Mouse (Mus musculus) thymus, postnatal 10 days (tissue): Measurements from ENCODE around the gene Pdia5.

ENCODE experiments used
- DNase-seq, 2 experiments: peaks; one replicate each; pipeline ENCODE4 v3.0.0; 2021; ENCODE audit warnings: low spot score in 2 of 2

Gene Pdia5

DNA sequence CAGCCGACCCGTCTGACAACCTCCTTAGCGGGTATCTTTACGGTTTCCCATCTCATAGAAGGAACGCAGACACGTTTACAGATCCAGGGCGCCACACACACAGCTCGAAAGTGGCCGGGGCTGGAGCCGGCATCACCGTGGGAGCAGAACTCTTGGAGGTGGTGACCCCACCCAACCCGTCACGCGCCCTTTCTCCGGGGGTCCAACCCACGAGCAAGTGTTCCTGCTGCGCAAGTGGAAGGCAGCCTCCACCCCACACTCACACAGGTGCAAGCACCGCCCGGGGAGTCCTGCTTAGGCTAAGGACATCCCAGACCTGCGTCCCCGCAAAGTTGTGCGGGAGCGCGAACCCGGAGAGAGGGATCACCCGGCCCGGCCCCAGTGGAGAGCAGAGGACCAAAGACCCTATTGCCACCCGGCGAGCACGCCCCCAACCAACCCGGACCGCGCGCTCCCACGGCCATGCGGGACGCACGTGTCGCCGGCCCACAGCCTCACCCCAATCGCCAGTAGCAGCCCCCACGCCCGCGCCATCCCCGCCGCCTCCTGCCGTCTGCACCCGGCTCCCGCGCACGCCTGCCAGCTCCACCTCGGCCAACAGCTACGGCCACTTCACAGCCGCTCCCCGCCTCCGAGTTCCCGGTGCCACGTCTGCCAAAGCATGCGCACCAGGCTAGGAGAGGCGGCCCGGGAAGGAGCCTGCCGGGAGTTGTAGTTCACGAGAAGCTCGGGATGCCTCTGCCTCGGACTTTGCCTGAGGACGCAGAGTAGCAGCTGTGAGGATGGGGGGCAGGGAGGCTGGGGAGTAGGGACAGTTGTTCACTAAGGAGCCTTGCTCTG is at the start of gene Pdia5:
TSS of gene Pdia5 (minus strand) at position 643 of the 840 bp plus-strand sequence.
- DNase-seq = peak in 1 of 2 experiments; percentile 5

DNA sequence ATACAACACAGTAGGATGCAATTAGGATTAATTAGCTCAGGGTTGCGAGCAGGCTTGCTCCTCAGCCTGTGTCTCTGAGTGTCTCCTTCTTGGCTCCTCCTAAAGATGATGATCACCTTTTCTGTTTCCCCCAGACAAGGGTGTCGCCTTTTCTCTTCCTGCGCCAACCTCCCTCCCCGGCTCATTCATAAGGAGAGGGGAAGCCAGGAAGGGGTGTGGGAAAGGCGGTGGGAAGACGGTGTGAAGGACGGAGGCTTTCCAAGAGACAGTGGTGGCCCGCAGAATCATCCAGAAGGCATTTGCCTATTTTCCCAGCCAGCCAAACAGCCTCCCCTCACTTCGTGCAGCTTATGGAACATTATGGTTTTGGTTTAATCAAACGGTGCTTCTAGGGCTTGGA is 48.4 kb upstream of the Pdia5 start:
- DNase-seq = no peak

DNA sequence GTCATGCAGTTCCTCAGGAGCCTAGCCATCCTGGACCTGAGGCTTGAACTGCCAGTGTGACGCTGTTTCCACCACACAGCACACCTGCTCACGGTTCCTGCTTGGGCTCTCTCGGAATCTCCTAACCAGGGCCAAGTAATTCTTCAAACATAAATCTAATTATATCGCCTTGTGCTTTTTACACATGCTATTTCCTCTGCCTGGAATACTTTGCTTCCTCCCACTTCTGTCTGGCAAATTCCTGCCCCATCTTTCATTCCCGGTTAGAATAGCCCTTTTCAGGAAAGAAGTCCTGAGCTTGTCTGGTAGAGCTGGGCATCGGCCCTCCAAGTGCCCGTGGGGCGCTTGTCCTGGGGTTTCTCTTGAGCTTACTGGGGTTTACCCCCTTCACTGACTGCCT is 47.0 kb upstream of the Pdia5 start:
- no peak for DNase-seq

DNA sequence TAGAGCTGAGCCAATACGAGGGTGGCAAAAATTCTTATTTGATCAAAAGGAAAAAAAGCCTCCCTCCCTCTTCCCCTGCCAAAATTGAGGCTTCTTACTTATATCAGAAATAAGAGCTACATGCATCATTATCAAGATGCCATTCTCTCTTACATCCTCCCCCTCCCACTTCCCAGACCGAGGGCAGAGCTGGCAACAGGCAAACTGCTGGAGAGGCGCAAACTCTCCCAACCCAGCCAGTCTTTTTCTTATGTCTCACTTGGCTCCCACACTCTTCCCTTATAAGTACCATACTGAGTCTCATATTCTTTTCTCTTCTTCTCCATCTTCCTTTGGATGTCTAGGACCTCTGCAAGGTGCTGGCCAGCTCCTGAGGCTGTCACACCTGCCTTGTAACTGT is 44.0 kb upstream of the Pdia5 start:
- no peak for DNase-seq

DNA sequence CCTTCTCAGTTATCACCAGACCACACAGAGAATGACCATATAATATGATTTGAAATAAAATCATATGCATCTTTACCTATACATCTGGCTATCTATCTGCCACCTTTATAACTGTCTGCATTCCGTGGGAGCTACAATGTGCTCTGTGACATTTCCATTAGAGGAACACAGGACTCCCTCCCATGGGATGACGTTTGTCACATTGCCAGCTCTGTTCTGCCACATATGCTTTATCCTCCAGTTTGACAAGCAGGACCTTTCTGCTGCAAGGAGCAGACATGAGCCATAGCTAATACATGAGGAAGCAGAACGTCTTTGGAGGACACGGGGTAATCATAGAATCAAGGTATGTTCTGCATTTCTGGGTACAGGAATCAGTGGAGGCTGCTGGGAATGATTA is 33.5 kb upstream of the Pdia5 start:
- DNase-seq = no peak

DNA sequence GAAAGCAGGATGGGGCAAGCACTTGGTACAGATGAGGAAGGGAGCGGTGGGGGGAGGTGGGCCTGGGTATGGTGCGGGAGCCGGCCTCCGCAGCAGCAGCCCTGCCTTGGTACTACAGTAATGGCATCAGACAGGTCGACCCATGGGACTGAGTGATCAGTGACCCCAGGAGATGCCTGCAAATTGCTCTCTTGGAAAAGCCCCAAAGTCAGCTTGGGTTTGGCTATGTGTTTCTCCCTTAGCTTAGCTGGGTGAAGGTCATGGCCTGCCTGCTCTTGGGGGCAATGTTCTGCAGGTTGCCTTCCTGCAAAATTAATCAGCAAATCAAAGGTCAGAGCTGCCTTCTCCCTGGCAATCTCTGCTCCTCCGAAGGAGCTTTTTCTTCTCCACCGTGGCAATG is 28.6 kb upstream of the Pdia5 start:
- DNase-seq = no peak

DNA sequence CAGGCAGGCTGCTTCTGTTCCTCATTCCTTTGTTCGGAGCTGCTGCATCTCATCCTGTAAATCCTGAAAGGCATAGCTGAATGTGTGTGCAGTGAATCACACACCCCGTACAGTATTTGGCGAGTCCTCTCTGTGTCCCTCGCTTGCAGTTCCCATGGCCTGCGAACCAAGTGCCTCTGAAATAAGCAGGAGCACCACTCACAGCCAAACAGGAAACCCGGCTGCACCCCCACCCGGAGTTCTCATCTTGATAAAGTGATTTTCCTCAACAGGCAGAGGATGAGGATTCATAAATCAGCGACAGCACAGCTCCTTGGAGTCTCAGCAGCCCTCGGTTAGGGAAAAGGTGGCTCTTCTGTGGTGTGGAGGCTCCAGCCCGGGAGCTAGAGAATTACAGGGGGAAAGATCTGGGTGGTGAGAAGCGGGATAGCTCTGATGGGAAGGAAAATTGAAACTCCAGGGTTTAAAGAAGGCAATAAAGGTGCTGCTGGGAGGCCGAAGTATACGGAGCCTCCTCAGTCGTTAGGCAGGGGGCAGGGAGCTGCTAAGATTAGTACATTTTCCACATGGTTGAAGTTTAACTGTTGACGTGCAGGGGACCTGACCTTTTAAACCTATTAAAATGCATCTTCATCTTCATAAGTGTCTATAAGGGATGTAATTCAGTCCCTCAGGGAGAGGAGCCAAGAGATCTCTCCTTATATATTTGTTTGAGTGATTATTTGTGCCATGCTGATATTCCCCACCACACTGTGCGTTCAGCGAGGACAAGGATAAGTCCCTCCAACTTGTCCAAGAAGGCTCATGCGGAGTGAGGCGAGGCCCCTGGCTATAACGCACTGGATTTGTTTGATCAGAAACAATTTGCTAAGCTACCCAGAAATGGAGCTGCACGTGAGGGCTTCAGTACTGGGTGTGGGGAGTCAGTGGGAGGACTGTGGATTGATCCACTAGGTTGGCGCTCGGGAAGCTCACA is 27.6 kb upstream of the Pdia5 start:
- DNase-seq = no peak

DNA sequence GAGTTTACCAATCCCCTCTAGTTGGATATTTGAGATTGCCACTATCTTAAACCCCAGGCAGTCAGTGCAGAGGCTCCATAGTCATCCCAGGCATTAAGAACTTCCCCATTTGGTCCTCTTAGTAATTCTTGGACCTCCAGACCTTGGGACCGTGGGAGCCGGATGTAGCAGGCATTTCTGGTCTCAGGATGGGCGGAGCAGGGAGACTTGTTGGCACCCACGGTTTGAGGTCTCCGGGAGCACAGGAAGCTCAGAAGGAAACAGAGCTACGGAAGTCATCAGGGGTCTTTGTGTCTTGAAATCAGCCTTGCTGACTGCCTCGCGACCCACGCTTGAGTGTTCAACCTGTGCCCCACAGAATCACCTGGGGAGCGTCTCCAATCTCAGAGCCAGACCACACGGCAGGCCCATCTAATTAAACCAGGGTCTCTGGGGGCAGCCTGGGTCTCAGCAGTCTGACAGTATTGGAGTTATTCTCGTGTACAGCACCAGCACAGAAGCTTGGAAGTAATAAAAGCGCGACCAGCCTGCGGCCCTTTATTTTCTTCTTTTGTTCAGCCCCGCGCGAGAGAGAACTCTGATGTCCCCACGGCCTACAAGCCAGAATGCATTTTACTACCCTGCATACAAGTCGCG is 25.4 kb upstream of the Pdia5 start:
- no peak for DNase-seq

DNA sequence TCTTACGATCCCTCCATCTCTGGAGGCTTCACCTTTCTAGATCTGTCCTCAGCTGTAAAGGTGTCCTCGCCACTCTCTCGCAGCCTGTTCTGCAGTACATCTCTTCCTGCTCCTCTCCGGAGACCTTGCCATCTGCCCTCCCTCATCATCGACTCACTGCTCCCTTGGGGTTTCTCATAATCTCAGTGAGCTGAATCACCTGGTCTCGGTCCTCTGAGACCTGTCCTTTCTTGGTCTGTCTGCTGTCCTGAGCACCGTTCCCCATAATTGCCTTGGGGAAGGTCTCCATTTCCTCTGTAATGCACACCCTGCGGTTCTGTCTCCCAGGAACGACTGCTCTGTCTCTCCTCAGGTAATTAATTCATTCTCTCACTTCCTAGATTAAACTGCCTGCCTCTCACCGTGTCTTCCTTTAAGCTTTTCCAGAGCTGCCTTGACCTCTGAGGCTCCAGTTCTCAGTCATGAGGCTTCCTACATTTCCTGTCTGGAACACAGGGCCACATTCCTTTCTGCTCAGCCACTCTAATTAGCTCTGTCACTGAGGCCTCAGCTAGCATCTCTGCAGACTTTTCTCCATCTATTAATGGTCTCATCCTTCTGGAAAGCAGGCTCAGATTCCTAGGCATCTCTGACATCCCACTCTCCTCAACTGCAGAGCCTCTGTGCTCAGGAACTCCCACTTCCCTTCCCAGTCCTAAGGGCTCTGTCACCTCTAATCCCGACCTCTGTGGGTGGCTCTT is 18.8 kb upstream of the Pdia5 start:
- no peak for DNase-seq

DNA sequence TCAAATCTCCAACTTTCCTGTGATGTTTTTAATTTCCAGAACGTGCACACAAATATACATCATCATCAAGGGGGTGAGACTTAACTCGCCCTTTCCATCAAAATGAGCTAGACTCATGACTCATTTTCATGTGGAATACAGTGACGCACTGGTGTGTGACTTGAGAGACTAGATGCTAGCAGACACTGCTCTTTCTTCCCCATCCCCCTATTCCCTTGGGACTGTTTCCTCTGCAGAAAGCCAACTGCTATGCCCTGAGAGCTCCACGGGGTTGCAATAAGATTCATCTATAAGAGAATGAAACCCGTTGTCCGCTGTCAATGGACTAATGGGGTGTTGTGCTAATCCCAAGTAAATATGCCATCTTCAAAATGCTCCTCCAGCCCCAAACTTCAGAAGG is 17.9 kb upstream of the Pdia5 start:
- no peak for DNase-seq

DNA sequence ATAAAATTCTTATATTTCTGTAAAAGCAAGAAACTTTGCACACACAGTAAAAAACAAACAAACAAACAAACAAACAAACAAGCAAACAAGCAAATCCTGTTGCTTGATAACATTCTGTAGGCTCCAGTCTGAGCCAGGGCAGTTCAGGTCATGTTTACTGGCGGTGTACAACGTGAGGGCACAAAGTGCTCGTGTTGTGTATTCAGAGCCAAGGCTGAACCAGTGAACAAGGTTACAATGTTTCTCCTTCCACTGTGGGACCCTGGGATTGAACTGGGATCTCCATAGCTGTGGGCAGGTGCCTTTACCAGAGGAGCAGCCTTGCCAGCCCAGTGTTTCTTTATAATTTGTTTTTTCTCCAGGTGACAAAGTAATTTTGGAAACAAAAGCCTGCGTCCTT is 15.1 kb upstream of the Pdia5 start:
- DNase-seq = no peak

DNA sequence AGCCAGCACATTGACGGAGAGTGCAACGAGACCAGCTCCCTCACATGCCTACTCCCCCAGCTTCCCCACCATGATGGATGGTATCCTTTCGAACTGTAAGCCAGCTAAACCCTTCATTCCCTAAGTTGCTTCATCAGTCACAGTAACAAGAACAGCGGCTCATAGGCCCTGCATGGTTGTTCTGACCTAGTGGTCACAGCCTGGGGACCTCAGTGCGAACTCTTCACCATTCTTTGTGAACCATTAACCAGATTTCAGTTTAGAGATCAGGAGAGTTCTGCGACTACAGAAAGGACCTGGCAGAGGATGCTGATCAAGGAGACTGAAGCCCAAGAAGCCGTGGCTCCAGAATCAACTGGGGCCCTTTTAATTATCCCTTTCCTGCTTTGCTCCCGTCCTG is 13.6 kb upstream of the Pdia5 start:
- DNase-seq = no peak

DNA sequence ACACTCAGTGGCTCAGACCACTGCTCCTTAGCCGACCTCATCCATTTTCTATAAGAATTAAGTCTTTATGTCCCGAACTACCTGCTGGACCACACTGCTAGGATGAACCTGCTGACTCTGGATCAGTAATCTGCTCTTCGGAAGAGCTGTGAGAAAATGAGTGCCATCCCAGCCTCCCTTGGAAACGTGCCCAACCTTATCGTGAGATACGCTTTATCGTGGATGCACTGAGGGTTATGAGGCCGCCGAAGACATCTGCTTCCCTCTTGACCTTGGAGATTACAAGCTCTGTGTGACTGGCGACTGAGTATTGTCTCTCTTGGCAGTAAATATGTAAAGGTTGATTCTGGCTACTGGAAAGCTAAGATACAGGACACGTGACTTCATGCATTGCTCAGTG is 11.8 kb upstream of the Pdia5 start:
- DNase-seq = no peak

DNA sequence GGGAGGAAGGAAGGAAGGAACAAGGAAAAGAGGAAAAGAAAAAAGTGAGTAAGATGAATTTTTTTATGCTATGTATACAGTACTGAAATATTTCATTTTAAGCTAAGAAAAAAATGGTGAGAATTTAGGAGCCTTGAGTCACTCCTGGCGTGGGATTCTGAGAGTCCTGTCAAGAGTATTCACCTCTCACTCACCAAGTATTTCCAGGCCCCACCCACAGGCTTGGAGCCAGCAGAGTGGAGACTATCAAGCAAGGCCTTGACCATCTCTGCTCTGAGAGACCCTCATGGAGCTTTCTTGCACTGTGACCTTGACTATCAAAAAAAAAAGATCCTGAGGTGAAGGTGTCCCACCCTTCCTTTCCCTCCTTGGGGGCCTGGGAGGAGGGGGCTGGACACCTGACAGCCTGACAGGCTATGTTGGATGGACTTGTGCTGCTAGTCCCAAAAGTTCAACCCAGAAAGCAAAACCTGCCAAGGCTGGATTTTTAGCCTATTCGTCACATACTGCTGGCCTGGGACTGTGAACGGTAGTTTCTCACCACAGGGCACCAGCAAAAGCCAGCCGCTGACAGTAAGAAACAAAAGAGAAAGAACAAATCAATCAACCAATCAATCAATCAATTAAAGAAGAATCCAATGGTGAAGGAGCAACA is 10.6 kb upstream of the Pdia5 start:
- DNase-seq = no peak

DNA sequence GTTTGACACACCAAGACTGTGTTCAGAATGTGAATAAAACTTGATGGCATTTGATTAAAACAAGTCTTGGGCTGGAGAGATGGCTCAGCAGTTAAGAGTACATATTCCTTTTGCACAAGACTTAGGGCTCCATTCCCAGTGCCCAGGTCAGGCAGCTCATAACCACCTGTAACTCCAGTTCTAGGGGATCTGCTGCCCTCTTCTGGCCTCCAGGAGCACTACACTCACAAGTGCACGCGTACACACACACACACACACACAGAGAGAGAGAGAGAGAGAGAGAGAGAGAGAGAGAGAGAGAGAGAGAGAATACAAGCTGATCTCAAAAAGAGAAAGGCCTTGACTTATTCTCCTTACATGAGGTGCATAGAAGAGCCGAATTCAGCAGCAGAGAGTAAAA is 9.7 kb upstream of the Pdia5 start:
- no peak for DNase-seq

DNA sequence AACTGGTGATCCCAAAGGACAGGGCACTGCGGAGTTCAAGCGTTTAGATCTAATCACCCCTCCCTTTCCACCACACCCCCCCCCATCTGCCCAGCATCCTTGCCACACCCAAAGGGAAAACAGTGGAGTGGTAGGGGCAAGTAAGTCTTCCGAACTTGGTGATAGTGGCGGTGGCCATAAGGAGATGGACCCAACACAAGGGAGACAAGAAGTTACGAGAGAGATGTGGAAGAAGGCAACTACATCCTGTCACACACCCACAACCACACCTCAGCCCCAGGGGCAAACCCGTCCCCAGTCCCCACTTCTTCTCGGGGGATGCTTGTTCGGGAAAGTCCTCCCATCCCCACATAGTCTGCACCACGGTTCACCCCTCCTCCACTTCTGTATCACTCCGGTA is 880 bp downstream of the Pdia5 start:
- DNase-seq = no peak

DNA sequence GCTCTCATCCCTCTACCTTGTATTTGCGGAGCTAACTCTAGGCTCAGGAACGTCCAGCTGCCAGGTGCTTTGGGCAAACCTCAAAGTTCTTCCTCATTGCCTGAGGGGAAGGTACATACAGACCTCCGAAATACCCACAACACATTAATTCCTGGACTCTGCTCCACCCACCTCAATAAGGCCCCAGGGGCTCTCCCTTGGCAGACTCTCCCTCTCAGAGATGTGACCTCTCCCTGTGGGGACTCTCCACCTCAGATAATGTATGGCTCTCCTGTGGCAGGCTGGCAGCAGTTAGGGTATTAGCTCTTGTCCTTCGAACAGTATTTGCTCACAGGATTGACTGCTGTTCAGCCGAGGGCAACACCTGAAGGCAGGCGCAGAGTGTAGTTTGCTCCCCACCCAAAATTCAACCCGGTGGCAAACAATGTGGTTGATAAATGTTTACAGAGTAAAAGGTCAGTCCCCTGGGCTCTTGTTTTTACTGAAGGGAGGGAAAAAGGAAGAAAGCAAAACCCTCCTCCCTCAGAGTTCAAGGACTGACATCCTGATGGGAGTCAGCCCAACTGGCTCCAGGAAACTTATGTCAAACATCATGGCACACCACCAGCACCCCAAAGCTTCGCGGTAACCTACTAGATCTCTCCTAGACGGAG is 1.5 kb downstream of the Pdia5 start:
- DNase-seq = no peak

DNA sequence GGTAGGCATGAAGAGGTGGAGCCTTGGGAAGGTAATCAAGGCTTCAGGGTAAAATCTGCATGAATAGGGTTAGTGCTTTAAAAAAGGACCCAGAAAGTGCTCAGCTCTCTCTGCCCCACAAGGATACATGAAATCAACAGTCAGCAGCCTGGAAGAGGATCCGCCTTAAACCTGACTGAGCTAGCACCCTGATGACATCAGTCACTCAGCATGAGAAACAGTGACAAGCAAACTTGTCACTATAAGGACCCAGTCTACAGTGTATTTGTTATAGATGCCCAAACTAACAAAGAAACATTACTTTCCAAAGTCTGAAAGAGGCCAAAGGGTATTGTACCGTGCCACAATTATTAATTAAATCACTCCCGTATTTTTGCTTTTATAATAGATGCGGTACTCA is 2.9 kb downstream of the Pdia5 start:
- no peak for DNase-seq

DNA sequence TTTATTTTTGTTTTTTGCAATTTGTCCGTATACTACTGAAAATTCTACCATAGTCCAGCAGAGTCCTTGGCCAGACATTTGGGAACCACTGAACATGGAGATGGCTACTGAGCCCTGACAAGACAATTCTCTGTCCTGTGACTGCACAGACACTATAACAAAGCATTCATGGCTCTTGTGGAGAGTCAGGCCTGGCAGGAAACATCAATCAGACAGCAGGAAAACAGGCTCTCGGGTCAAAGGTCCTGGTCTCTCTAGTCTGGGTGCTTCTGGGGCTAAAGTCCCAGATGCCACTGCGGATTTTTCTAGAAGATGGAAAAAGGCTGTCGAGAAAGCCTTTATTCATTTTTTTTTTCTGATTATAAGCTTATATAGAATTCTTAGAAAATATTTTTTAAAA is 3.6 kb downstream of the Pdia5 start:
- DNase-seq = no peak

DNA sequence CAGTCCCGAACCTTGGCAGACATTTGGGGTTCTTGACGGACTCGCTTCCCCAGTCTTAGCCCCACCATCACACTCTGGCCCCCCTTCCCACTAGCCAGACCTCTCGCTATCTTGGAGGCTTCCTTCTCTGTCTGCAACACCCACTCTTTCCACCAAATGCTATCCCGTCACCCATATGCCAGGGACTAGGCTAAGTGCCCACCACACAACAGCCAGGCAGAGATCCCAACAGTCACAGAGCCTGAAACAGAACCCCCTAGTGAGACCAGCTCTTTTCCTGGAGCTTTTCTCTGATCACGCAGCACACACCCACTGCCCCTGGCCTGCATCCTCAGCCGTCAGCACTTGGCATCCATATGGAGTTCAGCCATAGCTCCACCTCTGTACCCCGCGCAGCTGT is 5.0 kb downstream of the Pdia5 start:
- DNase-seq = no peak
